Comparison of ENCODE assay signal across 14 mouse cellular contexts in the genomic region with DNA sequence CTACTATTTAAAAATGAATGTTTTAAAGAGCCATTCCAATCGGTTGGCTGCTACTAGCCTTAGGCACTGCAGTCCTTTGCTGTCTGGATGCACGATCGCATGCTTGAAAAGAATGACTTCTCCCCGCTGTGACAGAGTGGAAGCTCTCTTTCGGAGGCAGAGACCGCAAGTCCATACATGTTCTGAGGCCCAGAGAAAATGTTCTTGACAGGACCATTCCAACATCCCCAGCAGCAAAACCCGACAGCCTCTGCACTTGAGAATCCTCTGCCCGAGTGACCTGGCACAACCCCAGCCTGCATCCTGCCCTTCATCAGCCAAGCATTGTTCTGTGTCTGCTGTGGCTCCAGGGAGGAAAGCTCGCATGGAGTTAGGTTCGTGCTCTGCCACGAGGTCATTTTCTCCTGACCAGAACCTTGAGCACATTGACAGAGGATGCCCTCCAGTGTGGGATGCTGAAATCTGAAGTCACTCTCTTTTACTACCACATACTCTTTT. TPM values are rescaled to one million over a fixed set of nuclear protein-coding genes. Genes with fewer than 3 reads are reported as not detected.
DNase-seq lines count a peak whose midpoint lies in the region; ATAC-seq lines count a peak whose summit lies in the region.
"Had no signal": no experiment of that assay in that cellular context is flagged by ENCODE, and none has a peak within 500 bp of the region (broad histone marks: within the 10 kb centered on the region; RNA-seq: fewer than 3 reads in every experiment).

No protein-coding gene starts in this region.

- intact Hi-C loops in heart, postnatal 25 days (cut with DNase I) = no loop called here

- peaks cover 24% of the 10 kb centered on the region for H3K4me1 ChIP-seq in kidney, embryonic 15.5 days
- H3K4me1 ChIP-seq: liver, embryonic 15.5 days had no signal

- no peaks in the 10 kb centered on the region for H3K27me3 ChIP-seq in kidney, embryonic 15.5 days
- H3K27me3 ChIP-seq: intestine, embryonic 15.5 days; limb, embryonic 13.5 days; liver, embryonic 15.5 days; midbrain, embryonic 15.5 days had no signal

- H3K4me2 ChIP-seq in kidney, embryonic 15.5 days = no peak overlapping the region
- H3K4me2 ChIP-seq: intestine, embryonic 15.5 days; limb, embryonic 13.5 days; liver, embryonic 15.5 days; midbrain, embryonic 15.5 days had no signal

- no peak overlapping the region for H3K4me3 ChIP-seq in kidney, embryonic 15.5 days (replicated peaks)
- H3K4me3 ChIP-seq: erythroblast, embryonic 14.5 days; intestine, embryonic 15.5 days; limb, embryonic 13.5 days; liver, embryonic 15.5 days; midbrain, embryonic 15.5 days had no signal

- WGBS in kidney, embryonic 15.5 days = 61% methylated on average over 11 of the region's 11 CpGs

- ATAC-seq in kidney, embryonic 15.5 days (replicated peaks; ENCODE audit: low FRiP score) = no peak
- ATAC-seq: forebrain, postnatal 0 days; intestine, embryonic 15.5 days; midbrain, embryonic 15.5 days had no signal

- H3K36me3 ChIP-seq in kidney, embryonic 15.5 days = no peaks in the 10 kb centered on the region
- H3K36me3 ChIP-seq: intestine, embryonic 15.5 days; limb, embryonic 13.5 days; liver, embryonic 15.5 days; midbrain, embryonic 15.5 days had no signal

- H3K9ac ChIP-seq in kidney, embryonic 15.5 days = no peak overlapping the region
- H3K9ac ChIP-seq: forebrain, postnatal 0 days; intestine, embryonic 15.5 days; limb, embryonic 13.5 days; liver, embryonic 15.5 days; midbrain, embryonic 15.5 days had no signal

- H3K27ac ChIP-seq in kidney, embryonic 15.5 days = no peak overlapping the region
- H3K27ac ChIP-seq: intestine, embryonic 15.5 days; limb, embryonic 13.5 days; liver, embryonic 15.5 days; midbrain, embryonic 15.5 days had no signal

- H3K9me3 ChIP-seq in kidney, embryonic 15.5 days (replicated peaks) = no peaks in the 10 kb centered on the region
- H3K9me3 ChIP-seq: intestine, embryonic 15.5 days; limb, embryonic 13.5 days; liver, embryonic 15.5 days; midbrain, embryonic 15.5 days had no signal

- peak; percentile 95 for DNase-seq in heart, adult 11 months
- DNase-seq in heart, adult 8-10 months (ENCODE audit: low spot score) = no peak
- DNase-seq in kidney, postnatal 10 days = peak; percentile 66
- peak; percentile 33 for DNase-seq in heart, postnatal 25 days (ENCODE audit: low spot score)
- peak; percentile 80 for DNase-seq in lung, postnatal 36 days
- no peak for DNase-seq in thymus, postnatal 4 days
- DNase-seq: forebrain, postnatal 0 days; right cerebral cortex, postnatal 25 days had no signal

RNA-seq across cellular contexts. Expression of a gene that starts 13.0 kb away (rescaled TPM):
- 1 to 10 TPM; 6.5 to 9.2 (median 7.9) TPM for total RNA-seq in heart, adult 8-10 months (2022)
- 0.41 and 0.61 TPM in 2 replicates for polyA plus RNA-seq in kidney, embryonic 15.5 days (2015; fragmentation: Nextera tagmentation; extraction: Ambion mirVana)
- 1 to 10 TPM; 8.8 to 9.2 TPM for total RNA-seq in heart, postnatal 25 days (2021)

Comparison
In these comparisons a context has a peak if more than half of its experiments do, and no peak if none do; other contexts are left out.
1. DNase-seq: peak in heart, adult 11 months (single experiment), kidney, postnatal 10 days (single experiment), heart, postnatal 25 days (single experiment) and lung, postnatal 36 days (single experiment); none in heart, adult 8-10 months (single experiment) and thymus, postnatal 4 days (single experiment).